8 mouse cellular contexts compared by ENCODE assay signal in the genomic region with DNA sequence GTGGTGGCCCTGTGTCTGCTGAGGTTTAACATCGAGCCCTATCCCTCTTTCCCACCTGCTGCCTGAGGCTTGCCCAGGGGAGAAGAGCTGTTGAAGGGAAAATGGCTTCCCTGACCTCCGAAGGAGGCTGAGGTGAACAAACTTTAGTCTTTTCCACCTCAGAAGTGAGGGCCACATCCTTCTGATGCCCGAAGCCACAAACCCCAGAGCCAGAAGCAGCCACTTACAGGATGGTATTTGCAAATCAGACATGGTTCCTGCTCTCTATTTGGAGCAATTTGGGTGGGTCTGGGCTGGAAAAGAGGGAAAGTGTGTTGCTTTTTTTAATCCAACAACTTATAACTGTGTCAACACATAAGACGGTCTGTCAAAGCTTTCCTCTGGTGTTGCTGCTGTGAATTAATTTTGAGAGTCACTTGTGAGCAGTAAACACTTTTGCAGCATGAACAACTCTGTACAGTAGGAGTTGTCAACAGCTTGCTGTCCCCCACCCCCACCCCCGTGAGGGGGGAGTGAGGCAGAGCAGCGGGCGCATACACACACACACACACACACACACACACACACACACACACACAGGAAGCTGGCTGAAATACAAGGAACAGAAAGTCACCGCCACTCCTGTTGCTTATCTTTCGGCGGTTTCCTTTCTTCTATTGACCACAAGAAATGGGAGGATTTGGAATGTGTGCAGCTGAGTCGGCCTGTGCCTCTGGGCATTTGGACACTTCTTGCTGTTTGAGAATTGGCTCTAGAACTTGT.
DNase-seq lines count a peak whose midpoint lies in the region; ATAC-seq and TF ChIP-seq lines count a peak whose summit lies in the region.

No protein-coding gene starts in this region.

- no peak for DNase-seq in midbrain, embryonic 11.5 days (ENCODE audit: low spot score, missing footprints)
- peak; percentile 19 to 43 for DNase-seq in adrenal gland, adult 18-20 months (ENCODE audit: low spot score in 2 of 2)
- peak; percentile 31 for DNase-seq in gastrocnemius, postnatal 14 days
- DNase-seq in kidney, adult 2 months = peak; percentile 86

- no peak for TF ChIP-seq CTCF in kidney, adult 2 months (conservative IDR thresholded peaks at IDR 0.05; ENCODE audit: insufficient read depth, insufficient read length, low read depth, low read length)

- ATAC-seq in midbrain, embryonic 15.5 days (replicated peaks) = no peak
- ATAC-seq in midbrain, embryonic 11.5 days (ENCODE audit: low FRiP score) = no peak
- peak; percentile 72; the same call in 1 of the 2 replicates for ATAC-seq in lung, embryonic 15.5 days (ENCODE audit: borderline replicate concordance, extremely low read depth, low FRiP score, low TSS enrichment)
- peak; percentile 23; the same call in 1 of the 2 replicates for ATAC-seq in stomach, embryonic 15.5 days (ENCODE audit: insufficient read depth, low FRiP score, low read depth)
- no peak for ATAC-seq in monocyte, adult 5-6 weeks (replicated peaks; ENCODE audit: insufficient number of reproducible peaks, low FRiP score, low TSS enrichment, poor library complexity, severe bottlenecking)

- 0 out of 2 replicates have a peak overlapping the region, but pooled peaks have one; percentile 26 for H3K27ac ChIP-seq in midbrain, embryonic 15.5 days
- no peak overlapping the region; the same call in 1 of the 2 replicates for H3K27ac ChIP-seq in midbrain, embryonic 11.5 days (ENCODE audit: low read depth, low read length)
- 0 out of 2 replicates have a peak overlapping the region, but pooled peaks have one; percentile 11 for H3K27ac ChIP-seq in kidney, adult 2 months (ENCODE audit: insufficient read depth, low read depth, low read length)
- H3K27ac ChIP-seq in lung, embryonic 15.5 days = peak overlapping the region; percentile 83
- peak overlapping the region; percentile 66 for H3K27ac ChIP-seq in stomach, embryonic 15.5 days

- no peak overlapping the region for H3K4me2 ChIP-seq in midbrain, embryonic 15.5 days
- no peak overlapping the region for H3K4me2 ChIP-seq in midbrain, embryonic 11.5 days
- H3K4me2 ChIP-seq in lung, embryonic 15.5 days = peak overlapping the region; percentile 17; the same call in 1 of the 2 replicates
- H3K4me2 ChIP-seq in stomach, embryonic 15.5 days = peak overlapping the region; percentile 21; the same call in 1 of the 2 replicates

- intact Hi-C loops in gastrocnemius, postnatal 14 days (cut with DNase I; ENCODE audit: low total_unique reads) = no loop called here

- H3K9me3 ChIP-seq in midbrain, embryonic 15.5 days = no peaks in the 10 kb centered on the region
- no peaks in the 10 kb centered on the region for H3K9me3 ChIP-seq in midbrain, embryonic 11.5 days (ENCODE audit: control insufficient read depth, low read length)
- no peaks in the 10 kb centered on the region for H3K9me3 ChIP-seq in lung, embryonic 15.5 days
- no peaks in the 10 kb centered on the region for H3K9me3 ChIP-seq in stomach, embryonic 15.5 days

- no peaks in the 10 kb centered on the region for H3K27me3 ChIP-seq in midbrain, embryonic 15.5 days (replicated peaks)
- no peaks in the 10 kb centered on the region for H3K27me3 ChIP-seq in midbrain, embryonic 11.5 days (ENCODE audit: control insufficient read depth, insufficient read depth, low read length)
- no peaks in the 10 kb centered on the region for H3K27me3 ChIP-seq in kidney, adult 2 months (replicated peaks; ENCODE audit: control insufficient read depth, insufficient read depth, low read length)
- H3K27me3 ChIP-seq in lung, embryonic 15.5 days = no peaks in the 10 kb centered on the region
- H3K27me3 ChIP-seq in stomach, embryonic 15.5 days (replicated peaks) = no peaks in the 10 kb centered on the region

- whole genome bisulfite sequencing in midbrain, embryonic 15.5 days = 52% methylated on average over 11 of the region's 11 CpGs
- WGBS in midbrain, embryonic 11.5 days = 73% methylated on average over 11 of the region's 11 CpGs
- 41% methylated on average over 11 of the region's 11 CpGs for WGBS in kidney, adult 2 months
- 12% methylated on average over 11 of the region's 11 CpGs for WGBS in lung, embryonic 15.5 days
- WGBS in stomach, embryonic 15.5 days = 33% methylated on average over 11 of the region's 11 CpGs

- TF ChIP-seq POLR2A in kidney, adult 2 months (IDR thresholded peaks at IDR 0.05; ENCODE audit: low read depth, low read length) = no peak

- no peak overlapping the region for H3K4me3 ChIP-seq in midbrain, embryonic 15.5 days
- H3K4me3 ChIP-seq in midbrain, embryonic 11.5 days (ENCODE audit: low read depth, low read length) = no peak overlapping the region
- no peak overlapping the region for H3K4me3 ChIP-seq in kidney, adult 2 months (ENCODE audit: insufficient read depth, low read depth, low read length)
- H3K4me3 ChIP-seq in lung, embryonic 15.5 days = no peak overlapping the region
- H3K4me3 ChIP-seq in stomach, embryonic 15.5 days (replicated peaks) = no peak overlapping the region

- no peaks in the 10 kb centered on the region for H3K36me3 ChIP-seq in midbrain, embryonic 15.5 days (replicated peaks)
- no peaks in the 10 kb centered on the region for H3K36me3 ChIP-seq in midbrain, embryonic 11.5 days (ENCODE audit: control insufficient read depth, insufficient read depth, low read length)
- H3K36me3 ChIP-seq in kidney, adult 2 months (ENCODE audit: control insufficient read depth, insufficient read depth, low read length) = no peaks in the 10 kb centered on the region
- no peaks in the 10 kb centered on the region for H3K36me3 ChIP-seq in lung, embryonic 15.5 days
- no peaks in the 10 kb centered on the region for H3K36me3 ChIP-seq in stomach, embryonic 15.5 days

- H3K4me1 ChIP-seq in midbrain, embryonic 15.5 days = peaks cover 35% of the 10 kb centered on the region
- peaks cover 9% of the 10 kb centered on the region for H3K4me1 ChIP-seq in midbrain, embryonic 11.5 days (ENCODE audit: control insufficient read depth, insufficient read depth, low read length)
- no peaks in the 10 kb centered on the region for H3K4me1 ChIP-seq in kidney, adult 2 months (ENCODE audit: control insufficient read depth, insufficient read depth, low read length)
- peaks cover 61% of the 10 kb centered on the region for H3K4me1 ChIP-seq in lung, embryonic 15.5 days
- peaks cover 24% of the 10 kb centered on the region for H3K4me1 ChIP-seq in stomach, embryonic 15.5 days

- H3K9ac ChIP-seq in midbrain, embryonic 15.5 days = no peak overlapping the region
- no peak overlapping the region for H3K9ac ChIP-seq in midbrain, embryonic 11.5 days (ENCODE audit: low read length)
- H3K9ac ChIP-seq in lung, embryonic 15.5 days = no peak overlapping the region
- no peak overlapping the region for H3K9ac ChIP-seq in stomach, embryonic 15.5 days

Comparison
In these comparisons a context has a peak if more than half of its experiments do, and no peak if none do; other contexts are left out.
1. ATAC-seq: peak in lung, embryonic 15.5 days (single experiment) and stomach, embryonic 15.5 days (single experiment); none in midbrain, embryonic 15.5 days (single experiment), midbrain, embryonic 11.5 days (single experiment) and monocyte, adult 5-6 weeks (single experiment).
2. H3K4me2 ChIP-seq: peak in lung, embryonic 15.5 days (single experiment) and stomach, embryonic 15.5 days (single experiment); none in midbrain, embryonic 15.5 days (single experiment) and midbrain, embryonic 11.5 days (single experiment).